Mouse (Mus musculus) right cerebral cortex, postnatal 10 days (tissue): ENCODE data around the gene Nell2.
"Not testable (repeated sequence)": the region's sequence is repeated elsewhere in the genome, so short reads cannot be mapped to it uniquely, and the experiment has no call there.

Experiments used
- DNase-seq, 2 experiments: peaks; one replicate each; pipeline ENCODE4 v3.0.0; 2021; ENCODE audit warnings: low spot score in 2 of 2

The Nell2 gene

GRCm38 (mm10) chr15:95243876-95244275 is 284.5 kb downstream of the Nell2 start:
- no peak for DNase-seq

DNA sequence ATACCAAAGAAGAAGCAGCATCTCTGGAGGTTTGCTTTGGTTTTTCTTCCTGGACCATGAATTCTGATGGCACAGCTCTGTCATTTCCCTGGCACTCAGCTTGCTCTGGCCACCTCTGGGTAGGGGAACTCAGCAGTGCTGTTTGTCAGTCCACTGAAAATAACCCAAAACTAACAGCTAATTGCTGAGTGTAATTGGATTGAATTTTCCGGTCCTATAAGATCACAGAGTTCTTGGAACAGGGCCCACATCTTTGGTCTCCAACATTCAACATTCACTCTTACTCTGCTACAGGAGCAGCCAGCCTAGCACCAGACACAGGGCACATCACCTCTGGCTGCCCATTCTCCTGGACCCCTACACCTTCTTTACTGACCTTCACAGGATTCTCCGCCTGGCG is 287.2 kb downstream of the Nell2 start:
- no peak for DNase-seq

- DNase-seq: not testable (repeated sequence)
Observed at GRCm38 (mm10) chr15:95237021-95237420, 291.3 kb downstream of the Nell2 start.

DNA sequence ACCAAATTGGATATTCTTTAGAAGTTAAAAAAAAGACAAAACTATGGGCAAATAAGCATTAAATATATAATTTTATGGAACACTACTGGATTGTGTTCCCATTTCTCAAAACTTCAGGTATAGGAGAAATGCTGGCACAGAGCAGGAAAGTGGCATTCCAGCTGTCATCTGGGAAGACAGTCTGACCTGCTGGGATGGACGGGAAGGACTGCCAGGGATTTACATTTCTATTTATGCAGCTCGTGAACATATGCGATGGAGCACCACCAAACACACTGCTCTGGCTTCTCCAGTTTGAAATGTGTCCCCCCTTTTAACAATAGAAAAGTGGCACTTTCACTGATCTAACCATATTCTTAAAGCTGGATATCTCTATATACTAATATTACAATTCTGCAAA is 291.9 kb downstream of the Nell2 start:
- no peak for DNase-seq

DNA sequence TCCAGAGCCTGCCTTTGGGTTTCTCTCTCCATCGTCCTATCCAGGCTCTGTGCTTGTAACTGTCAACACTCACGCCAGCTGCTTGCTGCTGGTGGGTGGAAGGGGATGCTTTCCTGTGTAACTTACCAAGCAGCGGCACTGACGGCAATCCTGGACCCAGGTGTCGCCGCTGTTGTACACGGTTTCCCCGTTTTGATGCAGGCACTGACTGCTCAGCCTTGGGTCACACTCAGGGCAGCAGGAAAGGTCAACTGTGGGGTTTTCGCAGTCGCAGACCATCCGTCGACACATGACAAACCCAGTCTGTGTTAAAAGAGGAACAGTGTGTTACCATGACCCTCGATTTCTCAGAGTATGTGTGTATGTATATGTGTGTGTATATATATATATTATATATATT is 297.2 kb downstream of the Nell2 start:
- DNase-seq: no peak

DNA sequence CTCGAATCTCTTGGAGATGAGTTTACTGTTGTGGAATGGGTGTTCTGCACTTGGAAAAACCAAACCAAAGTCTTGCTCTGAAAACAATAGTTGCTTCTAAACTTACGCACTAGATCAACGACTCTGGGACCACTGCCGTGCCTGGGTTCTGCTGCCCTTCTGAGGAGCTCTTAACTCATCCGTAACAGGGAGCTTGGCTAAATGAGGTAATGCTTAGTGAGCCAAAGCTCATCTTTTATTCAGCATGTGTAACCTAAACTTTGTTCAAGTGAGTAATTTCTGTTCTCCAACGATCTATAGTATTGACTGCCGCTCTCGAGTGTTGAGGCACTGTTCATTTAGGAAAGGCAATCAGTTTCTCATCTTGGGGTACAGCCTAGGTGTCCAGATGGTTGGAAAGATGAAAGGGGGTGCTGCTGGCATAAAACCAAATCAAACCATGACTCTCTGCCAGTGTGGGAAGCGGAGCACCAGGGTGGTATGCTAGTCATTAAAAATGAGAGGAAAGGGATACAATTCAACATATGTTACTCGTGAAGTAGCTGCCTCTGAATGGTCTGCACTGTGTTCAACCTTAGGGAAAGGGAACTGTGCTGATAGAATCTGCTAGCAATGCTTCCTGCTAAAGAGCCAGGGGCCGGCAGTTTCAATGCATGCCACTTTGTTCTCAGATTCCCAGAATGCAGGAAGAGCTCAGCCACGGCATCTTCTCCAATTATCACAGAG is 311.6 kb downstream of the Nell2 start:
- DNase-seq: no peak

DNA sequence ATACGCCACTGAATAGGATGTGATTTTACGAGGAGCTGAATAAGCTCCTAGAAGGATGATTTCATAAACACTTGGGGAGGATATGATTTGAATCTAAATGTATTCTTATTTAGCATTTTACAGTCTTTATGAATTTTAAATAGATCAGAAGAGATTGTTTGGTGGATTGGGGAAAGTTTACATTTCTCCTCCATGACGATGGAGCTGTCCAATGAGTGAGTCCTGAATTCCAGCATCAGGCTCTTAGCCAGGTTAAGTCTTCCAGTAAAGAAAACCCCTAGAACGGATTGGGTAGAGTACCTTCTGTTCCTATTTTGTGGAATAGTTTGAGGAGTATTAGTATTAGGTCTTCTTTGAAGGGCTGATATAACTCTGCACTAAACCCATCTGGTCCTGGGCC is 317.8 kb downstream of the Nell2 start:
- no peak for DNase-seq

GRCm38 (mm10) chr15:95209186-95209585 is 319.2 kb downstream of the Nell2 start:
- no peak for DNase-seq

GRCm38 (mm10) chr15:95193661-95194280 is 334.6 kb downstream of the Nell2 start:
- peak; percentile 63 to 72 for DNase-seq

DNA sequence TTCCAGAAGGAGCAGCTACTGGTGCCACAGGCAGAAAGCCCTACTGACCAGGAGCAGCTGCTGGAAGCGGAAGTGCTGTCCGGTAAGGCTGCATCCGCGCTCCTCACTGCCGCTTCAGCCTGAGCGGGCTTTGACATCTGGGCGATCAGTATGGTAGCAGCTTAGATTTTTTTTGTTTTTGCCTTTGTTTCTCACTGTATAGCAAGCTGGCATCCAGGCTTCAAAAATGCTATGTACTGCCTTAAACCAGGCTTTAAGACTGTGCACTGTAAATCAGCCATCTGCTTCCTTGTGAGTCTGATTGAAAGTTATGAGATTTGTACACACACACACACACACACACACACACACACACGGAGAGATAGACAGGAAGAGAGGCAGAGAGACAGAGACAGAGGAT is 335.4 kb downstream of the Nell2 start:
- no peak for DNase-seq

GRCm38 (mm10) chr15:95186226-95186625 is 342.1 kb downstream of the Nell2 start:
- peak; percentile 64 to 79 for DNase-seq

DNA sequence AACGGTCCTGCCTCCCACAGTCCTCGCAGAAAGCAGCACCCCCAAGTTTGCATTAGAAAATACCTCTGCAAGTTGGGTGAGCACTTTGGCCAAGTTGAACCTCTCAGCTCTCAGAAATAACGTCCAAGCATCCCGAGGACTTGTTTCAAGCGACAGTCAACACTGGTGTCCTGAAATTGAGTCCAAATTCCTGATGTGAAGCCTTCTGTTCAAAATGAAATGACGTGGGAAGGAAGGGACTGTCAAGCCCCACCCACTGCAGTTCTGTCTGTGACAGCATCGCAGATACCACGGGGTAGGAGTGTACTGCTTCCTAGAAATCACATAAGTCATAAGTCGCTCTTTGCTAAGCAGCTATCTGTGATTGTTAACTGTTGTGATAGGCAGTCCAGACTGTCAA is 342.9 kb downstream of the Nell2 start:
- DNase-seq: no peak

DNA sequence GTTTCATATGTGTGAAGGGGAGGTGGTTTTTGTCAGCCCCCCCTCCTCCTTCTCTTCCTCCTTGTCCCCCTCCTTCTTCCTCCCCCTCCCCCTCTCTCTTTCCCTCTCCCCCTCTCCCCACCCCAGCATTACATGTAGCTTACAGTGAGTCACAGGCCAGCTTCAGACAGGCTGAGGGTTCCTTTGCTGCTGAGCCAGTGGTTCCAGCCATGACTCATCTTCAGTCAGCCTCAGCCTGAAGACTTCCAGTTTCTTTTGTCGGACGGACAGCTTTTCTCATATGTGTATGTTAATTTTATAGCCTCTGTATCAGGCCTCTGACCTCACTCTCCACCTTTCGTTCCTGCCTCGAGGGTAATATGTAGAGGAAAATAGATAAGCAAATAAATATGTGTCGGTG is 344.9 kb downstream of the Nell2 start:
- DNase-seq: no peak

- no peak for DNase-seq
Observed at GRCm38 (mm10) chr15:95156828-95157227, 371.5 kb downstream of the Nell2 start.

- no peak for DNase-seq
Observed at GRCm38 (mm10) chr15:95145118-95145517, 383.2 kb downstream of the Nell2 start.

DNA sequence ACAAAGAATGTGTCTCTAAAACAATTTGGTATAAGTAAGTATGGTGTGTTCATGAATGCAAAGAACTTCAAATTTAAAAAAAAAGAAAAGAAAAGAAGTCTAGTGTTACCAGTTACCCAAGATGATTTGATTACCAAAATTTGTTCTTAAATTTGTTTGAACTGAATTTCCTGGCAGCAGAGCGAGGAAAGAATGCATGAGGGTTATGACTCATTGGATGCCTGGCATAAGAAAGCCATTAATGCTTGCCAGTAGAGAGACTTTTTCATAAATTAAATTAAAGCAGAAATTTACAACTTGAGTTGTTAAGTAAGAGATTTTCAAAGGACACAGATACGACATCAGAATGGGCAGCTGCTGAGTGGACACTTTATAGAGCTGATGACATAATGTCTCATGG is 384.2 kb downstream of the Nell2 start:
- DNase-seq: no peak

DNA sequence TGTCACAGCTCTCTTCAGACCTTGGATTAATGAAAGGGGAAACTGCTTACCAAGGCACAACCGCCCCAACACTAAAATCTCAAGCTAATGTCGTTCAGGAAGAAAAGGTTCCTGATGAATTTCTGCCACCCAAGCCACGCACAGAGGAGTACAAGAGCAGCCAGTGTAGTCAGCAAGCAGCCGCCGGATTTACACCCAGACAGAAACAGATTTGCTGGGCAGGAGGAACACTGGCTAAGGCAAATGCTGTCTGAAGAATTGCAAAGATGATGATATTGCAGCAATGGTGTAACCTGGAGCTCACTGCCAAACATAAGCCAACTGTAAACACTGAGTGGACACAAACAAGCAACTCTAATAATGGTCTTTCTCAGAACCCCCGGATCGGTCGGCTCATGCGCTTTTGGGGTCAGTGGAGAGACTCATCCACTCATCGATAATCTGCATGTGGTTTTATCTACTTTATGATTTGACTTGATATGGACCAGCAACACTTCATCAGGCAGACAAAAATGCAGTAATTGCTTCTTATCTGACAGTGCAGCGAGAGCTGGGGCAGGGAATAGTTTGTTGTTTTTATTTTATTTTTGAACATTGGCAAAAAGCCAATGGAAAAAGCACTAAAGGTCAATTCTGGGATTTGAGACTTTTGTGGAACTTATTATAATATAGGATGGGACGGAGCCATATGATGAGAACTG is 389.5 kb downstream of the Nell2 start:
- peak in 1 of 2 experiments; percentile 28 for DNase-seq

GRCm38 (mm10) chr15:95137018-95137810 is 391.1 kb downstream of the Nell2 start:
- peak; percentile 23 to 47 for DNase-seq

GRCm38 (mm10) chr15:95135926-95136609 is 392.3 kb downstream of the Nell2 start:
- peak; percentile 23 to 35 for DNase-seq

- DNase-seq: no peak
Observed at GRCm38 (mm10) chr15:95131401-95131800, 397.0 kb downstream of the Nell2 start.

DNA sequence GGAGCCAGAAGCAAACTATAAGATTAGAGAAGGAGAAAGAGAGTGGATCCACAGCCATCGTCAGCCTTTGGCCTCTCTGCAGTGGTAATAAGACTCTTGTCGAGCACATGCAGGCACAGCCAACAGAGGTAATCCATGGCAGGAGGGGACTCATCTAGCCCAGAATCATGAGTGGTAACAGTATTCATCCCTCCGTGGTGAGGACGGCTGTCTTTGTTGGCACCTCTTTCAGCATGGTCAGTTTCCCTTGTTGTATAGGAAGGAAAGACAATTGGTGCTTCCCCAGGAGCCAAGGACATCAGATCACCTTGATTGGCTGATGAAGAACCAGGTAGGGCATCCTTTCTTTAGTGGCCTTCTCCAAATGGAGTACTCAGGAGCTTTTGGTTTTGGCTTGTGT is 419.7 kb downstream of the Nell2 start:
- no peak for DNase-seq
